Mouse (Mus musculus) heart, embryonic 11.5 days (tissue): Measurements from ENCODE around the gene Rab1a. TPM values are rescaled to one million over a fixed set of nuclear protein-coding genes. Genes with fewer than 3 reads are reported as not detected.

ENCODE experiments used
- ATAC-seq: fragments of 200-750 bp; cut with Nextera tagmentation; replicated peaks from 2 replicates; pipeline ENCODE4 v1.8.0; 2017; ENCODE audit warnings: moderate library complexity; ENCODE audit not compliant: insufficient number of reproducible peaks, low FRiP score, low TSS enrichment
- H3K27ac ChIP-seq: fragments of 300-500 bp; sonication (generic); 2 replicates; pipeline ENCODE4 v1.5.1; 2014; ENCODE audit warnings: mild to moderate bottlenecking, low read depth, low read length
- H3K27me3 ChIP-seq: fragments of 300-500 bp; sonication (generic); 2 replicates; pipeline ENCODE4 v1.6.1; 2014; ENCODE audit warnings: mild to moderate bottlenecking, low read length, mixed read lengths; ENCODE audit not compliant: control insufficient read depth, insufficient read depth
- H3K36me3 ChIP-seq: fragments of 300-500 bp; sonication (generic); 2 replicates; pipeline ENCODE4 v1.6.1; 2014; ENCODE audit warnings: mild to moderate bottlenecking, low read length, moderate library complexity, mixed read lengths; ENCODE audit not compliant: control insufficient read depth, insufficient read depth
- H3K4me1 ChIP-seq: fragments of 300-500 bp; sonication (generic); 2 replicates; pipeline ENCODE4 v1.6.1; 2014; ENCODE audit warnings: low read length; ENCODE audit not compliant: control insufficient read depth, insufficient read depth
- H3K4me2 ChIP-seq: fragments of 300-500 bp; sonication (generic); 2 replicates; pipeline ENCODE4 v1.6.1; 2014; ENCODE audit warnings: mild to moderate bottlenecking, moderate library complexity
- H3K4me3 ChIP-seq: fragments of 300-500 bp; sonication (generic); 2 replicates; pipeline ENCODE4 v1.5.1; 2014; ENCODE audit warnings: low read depth, low read length
- H3K9ac ChIP-seq: fragments of 300-500 bp; sonication (generic); 2 replicates; pipeline ENCODE4 v1.6.1; 2014; ENCODE audit warnings: mild to moderate bottlenecking, low read depth, low read length, moderate library complexity
- H3K9me3 ChIP-seq: fragments of 300-500 bp; sonication (generic); replicated peaks from 2 replicates; pipeline ENCODE4 v1.6.1; 2016; ENCODE audit warnings: low read length; ENCODE audit not compliant: control insufficient read depth
- WGBS: fragments of 180-500 bp; shearing (Covaris S2); extraction: QIAGEN DNeasy Blood & Tissue Kit; methylation state at CpG from one replicate; pipeline ENCODE4 v1.1.7; 2014; ENCODE audit not compliant: insufficient replicate concordance; 5-methylcytosine and 5-hydroxymethylcytosine counted together
- polyA plus RNA-seq: library from polyadenylated mRNA; unstranded; fragments of >200 nt; fragmentation: Nextera tagmentation; extraction: Ambion mirVana; gene quantifications from 2 replicates; pipeline ENCODE4 v1.2.1, GENCODE M21; 2014

Gene Rab1a
- polyA plus RNA-seq, 1 experiment from 2014 or later, result 197 TPM

- Histone ChIP-seq H3K4me3 (peak overlapping the region; percentile 94), H3K27ac (peak overlapping the region; percentile 89; the same call in 1 of the 2 replicates), H3K4me2 (peak overlapping the region; percentile 98), H3K9ac (peak overlapping the region; percentile 99), H3K27me3 (no peaks in the 10 kb centered on the region), H3K36me3 (peaks cover 5% of the 10 kb centered on the region; the same call in 1 of the 2 replicates), H3K4me1 (peaks cover 34% of the 10 kb centered on the region), H3K9me3 (no peaks in the 10 kb centered on the region)
- ATAC-seq, result no peak
- 23% methylated on average over 4 of the region's 4 CpGs for WGBS
Measured at GRCm38 (mm10) chr11:20248277-20248676, 47.0 kb downstream of the Rab1a start.

DNA sequence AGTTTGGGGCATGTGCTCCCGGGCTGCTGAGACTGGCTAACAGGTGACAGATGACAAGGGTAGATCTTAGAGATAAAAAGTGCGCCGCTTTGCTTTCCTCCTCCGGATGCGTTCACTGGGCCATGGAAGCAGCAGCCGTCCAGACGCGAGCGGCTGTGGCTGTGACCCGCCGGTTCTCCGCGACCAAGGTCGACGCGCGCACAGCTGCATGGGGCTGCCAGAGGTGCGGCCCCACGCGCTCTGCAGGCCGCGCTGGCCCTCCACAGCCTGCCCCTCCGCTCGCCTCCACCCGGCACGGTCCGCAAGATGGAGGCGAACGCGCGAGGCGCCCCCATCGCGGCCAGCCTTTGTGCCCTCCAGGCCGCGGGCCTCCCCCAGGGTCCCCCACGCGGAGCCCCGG, 47.6 kb downstream of the Rab1a start:
- H3K9me3 ChIP-seq, result no peaks in the 10 kb centered on the region
- 1% methylated on average over 28 of the region's 39 CpGs for whole genome bisulfite sequencing
- peaks cover 5% of the 10 kb centered on the region; the same call in 1 of the 2 replicates for H3K36me3 ChIP-seq
- peak overlapping the region; percentile 89 for H3K27ac ChIP-seq
- ATAC-seq, result peak; percentile 60
- peak overlapping the region; percentile 99 for H3K9ac ChIP-seq
- peak overlapping the region; percentile 94 for H3K4me3 ChIP-seq
- H3K27me3 ChIP-seq, result no peaks in the 10 kb centered on the region
- H3K4me2 ChIP-seq, result peak overlapping the region; percentile 98
- H3K4me1 ChIP-seq, result peaks cover 29% of the 10 kb centered on the region

DNA sequence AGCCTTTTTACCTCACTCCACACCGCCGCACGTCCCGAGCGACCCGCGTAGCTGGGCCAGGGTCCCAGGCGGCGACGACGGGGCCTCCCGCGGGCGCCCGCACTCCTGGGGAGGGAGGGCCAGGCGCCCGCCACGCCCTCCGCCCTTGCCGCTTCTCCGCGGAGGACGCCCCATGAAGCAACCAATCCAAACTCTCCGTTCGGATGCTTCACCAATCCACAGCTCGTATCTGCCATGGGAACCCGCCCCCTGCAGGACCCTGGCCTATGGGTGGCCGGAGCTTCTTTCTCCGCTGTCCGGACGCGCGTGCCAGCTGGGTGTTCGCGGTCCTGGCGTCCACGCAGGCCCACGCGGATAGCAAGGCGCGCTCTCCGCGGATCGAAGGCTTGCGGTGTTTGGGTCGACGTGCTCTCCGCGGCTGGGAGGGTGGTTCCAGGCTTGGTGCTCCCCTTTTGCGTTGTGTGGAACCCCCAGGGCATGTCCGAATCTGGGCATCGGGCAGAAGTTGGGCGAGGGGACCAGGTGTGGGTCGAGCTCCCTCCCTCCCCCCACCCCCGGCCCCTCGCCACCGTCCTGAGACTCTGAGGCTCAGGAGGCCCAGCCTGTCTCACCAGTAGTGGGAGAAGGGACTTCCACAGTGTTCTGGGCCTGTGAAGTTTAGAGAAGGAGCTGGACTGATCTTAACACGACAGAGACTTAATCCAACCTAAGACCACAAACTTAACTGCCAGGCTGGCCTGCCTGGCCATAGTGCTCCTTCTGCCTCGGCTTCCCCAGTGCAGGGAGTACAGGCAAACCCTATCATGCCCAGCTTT, 48.3 kb downstream of the Rab1a start, which contains the start of gene Cep68:
TSS of gene Cep68 (minus strand) at position 134 of the 815 bp plus-strand sequence.
- peak; percentile 99 for ATAC-seq
- peaks cover 25% of the 10 kb centered on the region for H3K4me1 ChIP-seq
- 1% methylated on average over 57 of the region's 59 CpGs for WGBS
- H3K9ac ChIP-seq, result peak within 1 kb of the TSS; percentile 99
- H3K36me3 ChIP-seq, result peaks cover 5% of the 10 kb centered on the region; the same call in 1 of the 2 replicates
- H3K4me2 ChIP-seq, result peak within 1 kb of the TSS; percentile 98
- H3K4me3 ChIP-seq, result peak within 1 kb of the TSS; percentile 94
- H3K9me3 ChIP-seq, result no peaks in the 10 kb centered on the region
- H3K27ac ChIP-seq, result peak within 1 kb of the TSS; percentile 89
- no peaks in the 10 kb centered on the region for H3K27me3 ChIP-seq

- H3K4me3 ChIP-seq, result no peak overlapping the region
- 85% methylated on average over 6 of the region's 6 CpGs for WGBS
- H3K27ac ChIP-seq, result no peak overlapping the region
Measured at GRCm38 (mm10) chr11:20250476-20251178, 49.4 kb downstream of the Rab1a start.

GRCm38 (mm10) chr11:20253088-20253487, 51.9 kb downstream of the Rab1a start:
- ATAC-seq, result no peak
- 68% methylated on average over 2 of the region's 2 CpGs for WGBS
- H3K27me3 ChIP-seq, result no peaks in the 10 kb centered on the region
- 0 out of 2 replicates have a peak, but pooled peaks cover 2% of the 10 kb centered on the region for H3K4me1 ChIP-seq
- H3K4me2 ChIP-seq, result no peak overlapping the region
- no peak overlapping the region for H3K4me3 ChIP-seq
- no peak overlapping the region for H3K27ac ChIP-seq
- no peaks in the 10 kb centered on the region for H3K36me3 ChIP-seq
- H3K9me3 ChIP-seq, result no peaks in the 10 kb centered on the region
- no peak overlapping the region for H3K9ac ChIP-seq

More at GRCm38 (mm10) chr11:20250476-20251178, 49.4 kb downstream of the Rab1a start:
- H3K9ac ChIP-seq, result no peak overlapping the region
- no peaks in the 10 kb centered on the region for H3K27me3 ChIP-seq
- no peaks in the 10 kb centered on the region for H3K9me3 ChIP-seq
- ATAC-seq, result no peak
- peaks cover 5% of the 10 kb centered on the region; the same call in 1 of the 2 replicates for H3K36me3 ChIP-seq
- no peak overlapping the region; the same call in 1 of the 2 replicates for H3K4me2 ChIP-seq
- peaks cover 21% of the 10 kb centered on the region for H3K4me1 ChIP-seq

GRCm38 (mm10) chr11:20254791-20255190, 53.6 kb downstream of the Rab1a start:
- ATAC-seq, result no peak
- no peaks in the 10 kb centered on the region for H3K36me3 ChIP-seq
- no peak overlapping the region for H3K4me3 ChIP-seq
- no peak overlapping the region for H3K27ac ChIP-seq
- H3K27me3 ChIP-seq, result no peaks in the 10 kb centered on the region
- H3K4me1 ChIP-seq, result no peaks in the 10 kb centered on the region
- no peak overlapping the region for H3K9ac ChIP-seq
- WGBS, result 73% methylated on average over 4 of the region's 4 CpGs
- no peak overlapping the region for H3K4me2 ChIP-seq
- H3K9me3 ChIP-seq, result no peaks in the 10 kb centered on the region

DNA sequence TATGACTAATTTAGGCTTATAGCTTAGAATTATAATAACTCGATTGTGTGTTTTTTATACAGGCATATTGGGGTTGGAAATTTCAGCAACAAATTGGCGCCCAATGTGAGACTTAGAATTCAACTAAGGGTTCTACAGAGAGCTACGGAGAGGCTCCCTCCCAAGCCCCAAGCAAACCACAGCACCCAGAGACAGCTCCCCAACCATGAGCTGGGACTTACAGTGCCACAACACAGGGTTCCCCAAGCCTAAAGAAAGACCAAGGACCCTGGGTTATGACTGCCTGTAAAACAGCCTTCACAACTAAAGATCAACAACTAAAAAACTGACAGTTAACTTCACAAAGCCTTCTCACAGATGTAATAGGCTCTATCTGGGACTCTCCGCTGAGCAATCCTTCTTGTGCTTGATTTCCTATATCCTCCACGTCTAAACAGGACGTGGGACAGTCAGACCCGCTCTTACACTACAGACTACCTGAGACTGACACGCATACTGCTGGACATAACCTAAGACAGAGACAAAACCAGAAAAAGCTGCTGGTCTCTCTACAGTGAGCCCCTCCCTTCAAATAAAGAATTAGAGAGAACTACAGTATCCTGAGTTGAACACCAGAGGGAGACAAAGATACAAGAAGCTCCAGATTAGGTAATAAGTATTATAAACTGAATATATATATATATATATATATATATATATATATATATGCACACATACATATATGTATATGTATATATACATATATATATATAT, 61.6 kb downstream of the Rab1a start:
- WGBS, result 53% methylated on average over 8 of the region's 8 CpGs
- H3K4me3 ChIP-seq, result no peak overlapping the region
- no peak overlapping the region for H3K9ac ChIP-seq
- ATAC-seq, result no peak
- no peaks in the 10 kb centered on the region for H3K36me3 ChIP-seq
- no peaks in the 10 kb centered on the region for H3K9me3 ChIP-seq
- no peaks in the 10 kb centered on the region for H3K27me3 ChIP-seq
- H3K4me1 ChIP-seq, result no peaks in the 10 kb centered on the region
- no peak overlapping the region for H3K4me2 ChIP-seq
- no peak overlapping the region for H3K27ac ChIP-seq

DNA sequence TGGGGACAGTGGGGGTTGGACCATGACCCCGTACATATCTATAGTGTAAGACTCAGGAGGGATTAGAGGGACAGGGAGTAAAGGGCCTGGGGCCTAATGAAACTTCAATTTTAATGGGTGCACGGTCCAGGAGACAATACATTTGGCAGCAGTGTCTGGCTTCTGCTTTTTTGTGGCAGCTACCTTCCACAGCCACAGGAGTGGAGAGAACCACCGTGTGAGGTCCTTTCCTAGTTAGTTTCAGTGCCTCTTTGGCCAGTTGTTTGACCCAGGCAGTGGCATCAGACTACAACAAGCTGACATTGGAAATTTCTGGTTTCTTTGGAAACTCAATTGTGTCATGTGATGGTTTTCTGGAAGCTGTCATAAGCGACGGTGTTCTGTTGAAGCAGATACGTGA, 68.7 kb downstream of the Rab1a start:
- WGBS, result 70% methylated on average over 6 of the region's 6 CpGs
- Histone ChIP-seq H3K4me1 (no peaks in the 10 kb centered on the region), H3K27ac (no peak overlapping the region), H3K36me3 (no peaks in the 10 kb centered on the region), H3K9ac (no peak overlapping the region), H3K4me2 (no peak overlapping the region), H3K27me3 (no peaks in the 10 kb centered on the region), H3K9me3 (no peaks in the 10 kb centered on the region), H3K4me3 (no peak overlapping the region)
- ATAC-seq, result no peak
